Mouse (Mus musculus): ENCODE results near the gene Gm10842.

DNA sequence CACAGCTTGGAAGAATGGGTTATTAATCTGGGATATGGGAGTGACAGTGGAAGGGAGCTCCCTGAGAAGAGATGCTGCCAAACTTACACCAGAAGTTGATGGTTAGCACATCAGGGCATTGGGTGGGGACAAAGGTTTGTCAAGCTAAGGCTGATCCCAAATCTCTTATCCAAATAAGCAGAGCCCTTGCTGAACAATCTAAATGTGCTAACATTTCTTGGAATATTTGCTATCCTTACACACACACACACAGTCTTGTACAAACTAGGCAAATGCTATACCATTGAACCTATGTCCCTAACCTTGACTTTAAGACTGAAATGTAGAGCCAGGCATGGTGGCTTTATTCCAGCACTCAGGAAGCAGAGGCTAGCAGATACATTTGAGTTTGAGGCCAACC is 3.1 kb upstream of the Gm10842 start:
- TF ChIP-seq CTCF (IDR thresholded peaks at IDR 0.05; ENCODE audit: control insufficient read depth, insufficient read depth, insufficient read length): no peak
- TF ChIP-seq MAX (IDR thresholded peaks at IDR 0.05): no peak
- TF ChIP-seq MYOG (IDR thresholded peaks at IDR 0.05; ENCODE audit: control insufficient read depth, extremely low read depth, insufficient read length): no peak
- no peak for TF ChIP-seq USF1 (IDR thresholded peaks at IDR 0.05; ENCODE audit: low read depth)
